Mouse (Mus musculus) cerebellum, adult 2 months (tissue): ENCODE measurements around the gene Rybp.

ENCODE experiments used
- CTCF ChIP-seq: fragments of 200-500 bp; IDR thresholded peaks from 2 replicates; pipeline ENCODE4 v1.5.1; 2011; ENCODE audit warnings: low read depth, mild to moderate bottlenecking, control low read depth, low read length, moderate library complexity, borderline replicate concordance; ENCODE audit not compliant: insufficient read depth
- POLR2A ChIP-seq: fragments of 200-500 bp; IDR thresholded peaks from 2 replicates; pipeline ENCODE4 v1.6.1; 2011; ENCODE audit warnings: low read length, control low read depth, borderline replicate concordance; ENCODE audit not compliant: insufficient read depth

- TF ChIP-seq POLR2A (no peak), CTCF (no peak)
Measured at GRCm38 (mm10) chr6:100202091-100202490, 85.2 kb downstream of the Rybp start.
